Comparison of ENCODE assay signal across 25 mouse cellular contexts in the genomic region with DNA sequence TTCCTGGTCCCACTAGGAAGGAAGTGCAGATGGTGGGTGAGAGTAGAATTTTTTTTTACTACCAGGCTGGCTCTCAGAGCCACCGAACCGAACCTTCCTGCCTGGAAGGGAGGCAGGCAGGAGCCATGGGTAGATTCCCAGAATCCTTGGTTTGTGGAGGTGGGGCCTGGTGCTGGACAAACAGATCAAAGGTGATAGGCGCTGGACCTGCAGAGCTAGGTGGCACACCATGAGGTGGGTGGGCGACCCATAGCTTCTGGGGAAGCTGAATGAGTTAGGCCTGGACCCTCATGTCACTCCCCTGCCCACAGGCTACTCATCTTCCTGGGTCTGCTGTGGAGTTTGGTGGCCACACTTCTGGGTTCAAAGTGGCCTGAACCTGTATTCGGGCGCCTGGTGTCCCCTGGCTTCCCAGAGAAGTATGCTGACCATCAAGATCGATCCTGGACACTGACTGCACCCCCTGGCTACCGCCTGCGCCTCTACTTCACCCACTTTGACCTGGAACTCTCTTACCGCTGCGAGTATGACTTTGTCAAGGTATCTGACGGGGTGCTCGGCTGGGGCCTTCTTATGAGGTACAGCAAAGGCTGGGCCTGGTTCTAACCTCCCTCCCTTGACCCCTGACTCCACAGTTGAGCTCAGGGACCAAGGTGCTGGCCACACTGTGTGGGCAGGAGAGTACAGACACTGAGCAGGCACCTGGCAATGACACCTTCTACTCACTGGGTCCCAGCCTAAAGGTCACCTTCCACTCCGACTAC. TPM values are rescaled to one million over a fixed set of nuclear protein-coding genes. Genes with fewer than 3 reads are reported as not detected.
DNase-seq lines count a peak whose midpoint lies in the region; ATAC-seq and TF ChIP-seq lines count a peak whose summit lies in the region.
"Had no signal": no experiment of that assay in that cellular context is flagged by ENCODE, and none has a peak within 500 bp of the region (broad histone marks: within the 10 kb centered on the region; RNA-seq: fewer than 3 reads in every experiment).

A gene (plus strand): TSS at position 198 of the 764 bp plus-strand sequence.

- no peak within 1 kb of the TSS for H3K4me3 ChIP-seq in layer of hippocampus, adult 2 months
- no peak within 1 kb of the TSS for H3K4me3 ChIP-seq in liver, embryonic 11.5 days (ENCODE audit: low read depth, low read length)
- H3K4me3 ChIP-seq in liver, postnatal 0 days (ENCODE audit: low read depth, low read length), result peak within 1 kb of the TSS; percentile 45
- H3K4me3 ChIP-seq: embryonic facial prominence, embryonic 10.5 days; heart, embryonic 15.5 days; hindbrain, embryonic 15.5 days; neural tube, embryonic 15.5 days had no signal

- H3K27ac ChIP-seq in layer of hippocampus, adult 2 months, result peak within 1 kb of the TSS; percentile 88
- no peak within 1 kb of the TSS for H3K27ac ChIP-seq in liver, embryonic 11.5 days (ENCODE audit: low read depth, low read length)
- H3K27ac ChIP-seq in liver, postnatal 0 days (ENCODE audit: low read depth), result peak within 1 kb of the TSS; percentile 87
- H3K27ac ChIP-seq: embryonic facial prominence, embryonic 10.5 days; heart, embryonic 15.5 days; hindbrain, embryonic 15.5 days; macrophage; neural tube, embryonic 15.5 days had no signal

- peaks cover 2% of the 10 kb centered on the region; the same call in 1 of the 2 replicates for H3K9me3 ChIP-seq in liver, embryonic 11.5 days (ENCODE audit: control insufficient read depth, low read length)
- H3K9me3 ChIP-seq in liver, postnatal 0 days (ENCODE audit: low read length), result no peaks in the 10 kb centered on the region
- H3K9me3 ChIP-seq: heart, embryonic 15.5 days; hindbrain, embryonic 15.5 days; neural tube, embryonic 15.5 days had no signal

- TF ChIP-seq CTCF in layer of hippocampus, adult 2 months (conservative IDR thresholded peaks at IDR 0.05), result no peak
- TF ChIP-seq CTCF in liver, postnatal 0 days (IDR thresholded peaks at IDR 0.05; ENCODE audit: low read depth), result no peak

- no peak within 1 kb of the TSS for H3K9ac ChIP-seq in liver, embryonic 11.5 days (ENCODE audit: low read depth, low read length)
- H3K9ac ChIP-seq in liver, postnatal 0 days (replicated peaks), result peak within 1 kb of the TSS; percentile 68
- H3K9ac ChIP-seq: heart, embryonic 15.5 days; hindbrain, embryonic 15.5 days; neural tube, embryonic 15.5 days had no signal

- no peak for TF ChIP-seq EP300 in liver, postnatal 0 days (IDR thresholded peaks at IDR 0.05; ENCODE audit: low read depth)

- H3K4me1 ChIP-seq in liver, embryonic 11.5 days (replicated peaks; ENCODE audit: control insufficient read depth, insufficient read depth, low read length), result no peaks in the 10 kb centered on the region; the same call in 1 of the 2 replicates
- peaks cover 8% of the 10 kb centered on the region; the same call in 1 of the 2 replicates for H3K4me1 ChIP-seq in liver, postnatal 0 days (ENCODE audit: insufficient read depth)
- H3K4me1 ChIP-seq: heart, embryonic 15.5 days; hindbrain, embryonic 15.5 days; neural tube, embryonic 15.5 days had no signal

- DNase-seq in adrenal gland, postnatal 14 days, result no peak
- no peak for DNase-seq in adrenal gland, adult (ENCODE audit: inconsistent age in 2 of 2, low spot score in 1 of 2)
- DNase-seq in layer of hippocampus, adult 2 months (ENCODE audit: low spot score in 2 of 2), result no peak
- no peak for DNase-seq in layer of hippocampus, adult 11-12 months (ENCODE audit: low spot score)
- no peak for DNase-seq in liver, embryonic 11.5 days (ENCODE audit: low spot score)
- DNase-seq in liver, postnatal 0 days, result no peak
- no peak for DNase-seq in lung, postnatal 36 days
- no peak for DNase-seq in cerebellum, adult 9-11 months
- DNase-seq: adrenal gland, adult 8-10 months; cerebellum, adult 8-10 months; heart, adult 18-20 months; kidney, adult 8-10 months; kidney, postnatal 14 days; right cerebral cortex, adult 18-20 months; right cerebral cortex, postnatal 4 days; thymus, postnatal 25 days had no signal

- H3K27me3 ChIP-seq in liver, embryonic 11.5 days (replicated peaks; ENCODE audit: control insufficient read depth, insufficient read depth, low read length), result no peaks in the 10 kb centered on the region
- H3K27me3 ChIP-seq in liver, postnatal 0 days (ENCODE audit: insufficient read depth, low read length), result no peaks in the 10 kb centered on the region
- H3K27me3 ChIP-seq: heart, embryonic 15.5 days; hindbrain, embryonic 15.5 days; neural tube, embryonic 15.5 days; Patski had no signal

- H3K4me2 ChIP-seq in liver, embryonic 11.5 days, result 0 out of 2 replicates have a peak within 1 kb of the TSS, but pooled peaks have one; percentile 8
- H3K4me2 ChIP-seq in liver, postnatal 0 days (ENCODE audit: low read depth, low read length), result peak within 1 kb of the TSS; percentile 61
- H3K4me2 ChIP-seq: heart, embryonic 15.5 days; hindbrain, embryonic 15.5 days; neural tube, embryonic 15.5 days had no signal

- ATAC-seq in liver, embryonic 11.5 days (replicated peaks; ENCODE audit: low FRiP score), result no peak
- ATAC-seq in liver, postnatal 0 days, result peak; percentile 78
- ATAC-seq: forebrain, embryonic 14.5 days; Patski had no signal

- H3K36me3 ChIP-seq in liver, embryonic 11.5 days (ENCODE audit: control insufficient read depth, insufficient read depth, low read length), result peaks cover 8% of the 10 kb centered on the region
- peaks cover 5% of the 10 kb centered on the region; the same call in 1 of the 2 replicates for H3K36me3 ChIP-seq in liver, postnatal 0 days (replicated peaks; ENCODE audit: insufficient read depth, low read length)

- WGBS in liver, embryonic 11.5 days, result 81% methylated on average over 14 of the region's 14 CpGs
- WGBS in liver, postnatal 0 days (ENCODE audit: insufficient replicate concordance), result 65% methylated on average over 14 of the region's 14 CpGs

RNA-seq across cellular contexts. Expression of the gene that starts here (rescaled TPM):
- total RNA-seq in adrenal gland, postnatal 14 days (2021), result 2.5 and 32.8 TPM in 2 replicates
- total RNA-seq in layer of hippocampus, adult 2 months (2021), result 1 to 10 TPM; 3.8 to 5.4 TPM
- polyA plus RNA-seq in liver, embryonic 11.5 days (2014; fragmentation: Nextera tagmentation; extraction: Ambion mirVana), result 5.0 and 6.8 TPM in 2 replicates
- polyA plus RNA-seq in liver, postnatal 0 days (2015; fragmentation: Nextera tagmentation; extraction: Ambion mirVana), result 109 and 112 TPM in 2 replicates
- polyA plus RNA-seq: embryonic facial prominence, embryonic 10.5 days; forebrain, embryonic 14.5 days; heart, embryonic 15.5 days; midbrain, postnatal 0 days; stomach, embryonic 14.5 days had no signal

Comparison
In these comparisons a context has a peak if more than half of its experiments do, and no peak if none do; other contexts are left out.
1. RNA of the gene that starts here (polyA plus RNA-seq): 109 to 112 TPM in liver, postnatal 0 days; 5.0 to 6.8 TPM in liver, embryonic 11.5 days; every median in the first group is over 10 times any median in the second.